Mouse (Mus musculus) cerebellum, adult 11 months (tissue): Measurements from ENCODE around the gene Pla2g4b.

Source experiments
- DNase-seq: peaks from one replicate; pipeline ENCODE4 v3.0.0; 2022

Gene Pla2g4b

DNA sequence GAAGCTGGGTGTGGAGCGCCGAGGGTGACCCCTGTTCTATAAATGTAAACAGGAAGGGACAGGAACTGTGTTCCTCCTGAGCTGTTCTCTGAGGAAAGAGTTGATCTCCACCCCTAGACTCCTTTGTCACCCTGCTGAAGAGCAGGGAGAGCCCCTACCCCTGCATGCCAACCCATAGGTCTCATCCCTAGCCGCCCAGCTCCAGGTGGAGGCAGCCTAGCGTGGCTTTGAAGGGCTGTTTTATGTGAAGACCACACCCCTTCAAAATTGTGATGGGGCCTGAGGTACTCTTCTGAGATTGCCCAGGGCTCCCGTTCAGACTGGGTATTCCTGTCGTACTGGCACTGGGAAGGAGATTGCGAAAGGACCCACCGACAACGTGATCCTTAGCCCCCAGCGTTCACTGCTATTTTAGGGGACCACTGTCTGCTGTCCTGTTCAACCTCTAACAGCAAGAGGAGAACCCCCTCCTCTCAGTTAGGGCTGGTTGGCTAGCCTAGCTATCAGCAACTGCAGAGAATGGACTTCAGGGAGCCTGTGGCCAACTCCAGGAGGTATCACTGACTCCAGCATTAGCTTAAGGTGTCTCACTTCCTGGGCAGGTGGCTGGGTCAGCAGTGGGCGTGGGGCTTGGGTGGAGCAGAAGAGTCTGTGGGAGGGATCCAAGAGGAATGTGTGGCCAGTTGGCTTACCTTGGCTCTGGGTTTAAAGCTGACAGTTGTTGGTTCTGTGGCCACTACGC, at the start of gene Pla2g4b:
TSS of gene Pla2g4b (plus strand) at position 692 of the 742 bp plus-strand sequence.
- no peak for DNase-seq

- no peak for DNase-seq
Measured at GRCm38 (mm10) chr2:119985871-119986270, 47.3 kb upstream of the Pla2g4b start.

GRCm38 (mm10) chr2:119986369-119986768, 46.8 kb upstream of the Pla2g4b start:
- no peak for DNase-seq

GRCm38 (mm10) chr2:119987441-119987840, 45.8 kb upstream of the Pla2g4b start:
- DNase-seq = no peak

GRCm38 (mm10) chr2:119988952-119989351, 44.3 kb upstream of the Pla2g4b start:
- DNase-seq = no peak

- no peak for DNase-seq
Measured at GRCm38 (mm10) chr2:119990881-119991280, 42.3 kb upstream of the Pla2g4b start.

GRCm38 (mm10) chr2:119992349-119992748, 40.9 kb upstream of the Pla2g4b start:
- DNase-seq = no peak

DNA sequence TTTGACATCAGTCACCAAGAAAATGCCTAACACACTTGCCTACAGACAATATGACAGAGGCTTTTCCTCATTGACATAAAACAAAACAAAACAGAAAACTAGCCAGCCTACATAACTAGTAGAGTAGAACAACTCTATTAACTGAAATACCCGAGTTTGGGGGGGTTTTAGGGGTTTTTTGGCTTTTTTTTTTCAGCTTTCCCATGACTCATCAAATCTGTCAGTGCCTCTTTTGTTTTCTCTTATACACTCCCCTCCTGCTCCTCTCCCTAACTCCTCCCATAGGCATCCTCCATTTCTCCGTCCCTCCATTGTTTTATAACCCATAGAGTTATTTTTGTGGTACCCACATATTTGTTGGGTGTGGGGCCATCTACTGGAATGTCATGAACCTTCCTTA, 39.7 kb upstream of the Pla2g4b start:
- DNase-seq = no peak

DNA sequence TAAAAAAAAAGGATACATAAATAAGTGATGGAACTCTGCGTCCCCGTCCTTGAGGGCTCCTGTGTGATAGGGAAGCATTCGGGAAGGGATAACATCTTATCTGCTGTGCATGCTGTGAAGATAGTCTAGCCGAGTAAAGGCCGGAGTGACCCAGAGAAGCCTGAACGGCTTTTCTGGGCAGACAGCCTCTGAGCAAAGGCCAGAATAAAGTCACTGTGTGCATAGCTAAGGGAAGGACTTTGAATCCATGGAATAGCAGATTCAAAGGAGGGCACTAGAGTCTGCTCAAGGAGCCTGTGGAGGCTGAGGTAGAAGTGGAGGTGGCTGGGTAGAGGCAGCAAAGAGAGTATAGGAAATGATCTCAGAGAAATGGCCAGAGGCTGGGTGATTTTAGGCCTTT, 38.4 kb upstream of the Pla2g4b start:
- no peak for DNase-seq

GRCm38 (mm10) chr2:119995391-119996281, 37.6 kb upstream of the Pla2g4b start:
- DNase-seq = no peak

GRCm38 (mm10) chr2:119997354-119997753, 35.9 kb upstream of the Pla2g4b start:
- DNase-seq = no peak

GRCm38 (mm10) chr2:119999731-120000130, 33.5 kb upstream of the Pla2g4b start:
- DNase-seq = no peak

GRCm38 (mm10) chr2:120000882-120001584, 32.2 kb upstream of the Pla2g4b start:
- no peak for DNase-seq

DNA sequence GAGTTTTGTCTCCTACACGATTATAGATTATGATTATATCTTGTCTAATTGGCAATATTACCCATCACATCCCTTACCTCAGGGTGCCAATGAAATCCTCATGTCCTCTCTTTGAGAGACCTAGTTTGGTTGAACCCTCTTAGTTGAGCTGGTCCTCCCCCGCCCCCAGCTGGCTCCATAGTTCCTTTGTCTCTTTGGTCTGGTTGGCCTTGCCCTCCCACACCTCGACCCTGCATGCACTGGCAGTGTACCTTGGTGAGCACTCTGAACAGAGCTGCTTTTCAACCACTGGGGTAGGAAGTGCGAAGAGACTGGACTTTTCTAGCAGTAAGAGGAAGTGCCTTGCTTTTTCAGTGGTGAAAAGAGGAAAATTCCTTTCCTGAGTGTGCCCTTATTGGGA, 31.3 kb upstream of the Pla2g4b start:
- DNase-seq = no peak

DNA sequence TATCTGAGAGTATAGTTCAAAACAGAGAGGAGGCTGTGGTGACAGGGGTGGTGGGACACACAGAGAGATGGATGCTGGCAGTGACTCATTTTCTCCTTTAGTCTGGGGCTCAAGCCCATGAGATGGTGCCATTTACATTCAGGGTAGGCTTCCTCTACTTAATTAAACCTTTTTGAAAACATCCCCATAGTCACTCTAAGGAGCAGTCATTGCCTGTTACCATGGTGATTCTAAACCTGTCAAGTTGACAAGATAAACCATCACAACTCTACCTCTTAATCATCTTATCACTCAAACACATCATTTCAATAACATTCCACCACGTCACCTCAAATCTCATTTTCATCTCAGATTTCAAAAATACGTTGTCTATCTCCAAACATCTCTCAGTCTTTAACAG, 29.2 kb upstream of the Pla2g4b start:
- no peak for DNase-seq

GRCm38 (mm10) chr2:120006696-120007095, 26.5 kb upstream of the Pla2g4b start:
- no peak for DNase-seq

- DNase-seq = no peak
Measured at GRCm38 (mm10) chr2:120007680-120008210, 25.5 kb upstream of the Pla2g4b start.

- DNase-seq = no peak
Measured at GRCm38 (mm10) chr2:120008672-120009071, 24.5 kb upstream of the Pla2g4b start.

- peak; percentile 44 for DNase-seq
Measured at GRCm38 (mm10) chr2:120011462-120012200, 21.6 kb upstream of the Pla2g4b start.

DNA sequence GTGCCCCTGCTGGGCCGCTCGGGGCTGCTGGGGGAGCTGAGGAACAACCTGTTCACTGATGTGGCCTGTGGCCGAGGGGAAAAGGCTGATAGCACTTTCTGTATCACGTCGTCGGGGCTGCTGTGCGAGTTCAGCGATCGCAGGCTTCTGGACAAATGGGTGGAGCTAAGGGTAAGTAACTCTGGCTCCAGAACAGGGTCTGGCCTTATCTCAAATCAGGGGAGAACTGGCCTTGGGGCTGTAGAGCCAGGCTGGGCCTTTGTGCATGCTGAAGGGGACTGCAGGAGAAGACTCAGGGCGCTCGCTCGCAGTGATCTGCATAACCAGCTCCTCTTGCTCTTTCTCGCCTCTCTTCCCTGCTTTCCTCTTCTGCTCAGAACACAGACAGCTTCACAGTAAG, 20.3 kb upstream of the Pla2g4b start:
- DNase-seq = no peak

- DNase-seq = no peak
Measured at GRCm38 (mm10) chr2:120013831-120014486, 19.3 kb upstream of the Pla2g4b start.

- DNase-seq = no peak
Measured at GRCm38 (mm10) chr2:120015882-120016281, 17.3 kb upstream of the Pla2g4b start.
